Mouse (Mus musculus) limb, embryonic 12.5 days (tissue): ENCODE measurements around the gene 4930426L09Rik. TPM values are rescaled to one million over a fixed set of nuclear protein-coding genes. Genes with fewer than 3 reads are reported as not detected.

Source experiments
- ATAC-seq: fragments of 200-750 bp; cut with Nextera tagmentation; 2 replicates; pipeline ENCODE4 v1.8.0; 2017; ENCODE audit warnings: low read depth, moderate TSS enrichment; ENCODE audit not compliant: insufficient number of reproducible peaks, insufficient read depth, low FRiP score, low TSS enrichment
- H3K27ac ChIP-seq: fragments of 300-500 bp; sonication (generic); 2 replicates; pipeline ENCODE4 v1.5.1; 2016; ENCODE audit warnings: mild to moderate bottlenecking, moderate library complexity
- H3K27me3 ChIP-seq: fragments of 300-500 bp; sonication (generic); 2 replicates; pipeline ENCODE4 v1.6.1; 2016; ENCODE audit warnings: mild to moderate bottlenecking, moderate library complexity
- H3K36me3 ChIP-seq: fragments of 300-500 bp; sonication (generic); 2 replicates; pipeline ENCODE4 v1.6.1; 2016; ENCODE audit warnings: mild to moderate bottlenecking, moderate library complexity
- H3K4me1 ChIP-seq: fragments of 300-500 bp; sonication (generic); replicated peaks from 2 replicates; pipeline ENCODE4 v1.6.1; 2016
- H3K4me2 ChIP-seq: fragments of 300-500 bp; sonication (generic); 2 replicates; pipeline ENCODE4 v1.6.1; 2016; ENCODE audit warnings: mild to moderate bottlenecking, moderate library complexity
- H3K4me3 ChIP-seq: fragments of 300-500 bp; sonication (generic); replicated peaks from 2 replicates; pipeline ENCODE4 v1.5.1; 2016; ENCODE audit warnings: mild to moderate bottlenecking
- H3K9ac ChIP-seq: fragments of 300-500 bp; sonication (generic); replicated peaks from 2 replicates; pipeline ENCODE4 v1.6.1; 2016; ENCODE audit warnings: mild to moderate bottlenecking, moderate library complexity
- H3K9me3 ChIP-seq: fragments of 300-500 bp; sonication (generic); 2 replicates; pipeline ENCODE4 v1.6.1; 2016; ENCODE audit warnings: mild to moderate bottlenecking, moderate library complexity
- WGBS: fragments of 180-500 bp; shearing (Covaris S2); methylation state at CpG from one replicate; pipeline ENCODE4 v1.1.7; 2016; 5-methylcytosine and 5-hydroxymethylcytosine counted together
- polyA plus RNA-seq: library from polyadenylated mRNA; unstranded; fragments of >200 nt; fragmentation: Nextera tagmentation; extraction: Ambion mirVana; gene quantifications from 2 replicates; pipeline ENCODE4 v1.2.1, GENCODE M21; 2016

4930426L09Rik gene
- polyA plus RNA-seq, 1 experiment from 2014 or later: 0.14 TPM

DNA sequence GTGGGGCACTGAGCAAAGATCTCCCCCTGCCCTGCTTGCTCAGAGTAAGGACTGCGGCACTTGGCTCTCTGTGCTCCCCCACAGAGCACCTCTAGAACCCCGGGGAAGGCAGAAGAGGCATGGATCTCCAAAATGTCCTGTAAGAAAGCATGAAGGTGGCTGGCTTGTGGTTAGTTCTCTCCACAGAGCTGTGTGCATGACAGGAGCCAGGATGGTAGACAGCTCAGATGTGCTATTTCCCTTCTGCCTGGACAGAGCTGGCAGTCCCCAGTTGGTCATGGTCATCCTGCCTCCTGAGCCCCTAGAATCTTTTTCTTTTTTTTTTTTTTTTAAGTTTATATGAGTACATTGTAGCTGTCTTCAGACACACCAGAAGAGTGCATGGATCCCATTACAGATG, 27.7 kb upstream of the 4930426L09Rik start:
- Histone ChIP-seq H3K4me1 (peaks cover 4% of the 10 kb centered on the region; the same call in 1 of the 2 replicates), H3K27ac (no peak overlapping the region), H3K4me2 (no peak overlapping the region), H3K36me3 (peaks cover 4% of the 10 kb centered on the region; the same call in 1 of the 2 replicates), H3K9ac (no peak overlapping the region), H3K4me3 (no peak overlapping the region), H3K27me3 (0 out of 2 replicates have a peak, but pooled peaks cover 3% of the 10 kb centered on the region), H3K9me3 (peaks cover 9% of the 10 kb centered on the region)
- ATAC-seq: no peak
- 74% methylated on average over 2 of the region's 2 CpGs for WGBS

DNA sequence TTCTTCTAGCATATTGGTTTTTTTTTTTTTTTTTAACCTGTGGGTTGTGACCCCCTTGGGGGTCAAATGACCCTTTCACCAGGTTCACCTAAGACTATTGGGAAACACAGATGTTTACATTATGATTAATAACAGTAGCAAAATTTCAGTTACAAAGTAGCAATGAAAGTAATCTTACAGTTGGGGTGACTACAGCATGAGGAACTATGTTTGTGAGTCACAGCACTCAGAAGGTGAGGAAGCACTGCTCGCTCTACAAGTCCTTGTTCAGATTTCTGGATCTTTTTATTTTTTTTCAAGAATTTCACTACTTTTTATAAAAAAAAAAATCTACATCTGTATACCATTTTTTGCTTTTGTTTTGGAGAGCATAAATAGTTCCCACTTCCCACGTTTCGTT, 26.6 kb upstream of the 4930426L09Rik start:
- Histone ChIP-seq H3K9me3 (peaks cover 9% of the 10 kb centered on the region), H3K36me3 (peaks cover 4% of the 10 kb centered on the region; the same call in 1 of the 2 replicates), H3K27me3 (0 out of 2 replicates have a peak, but pooled peaks cover 3% of the 10 kb centered on the region), H3K4me2 (no peak overlapping the region), H3K9ac (no peak overlapping the region), H3K4me3 (no peak overlapping the region), H3K27ac (no peak overlapping the region), H3K4me1 (peaks cover 6% of the 10 kb centered on the region; the same call in 1 of the 2 replicates)
- 69% methylated on average over 3 of the region's 3 CpGs for WGBS
- no peak for ATAC-seq

DNA sequence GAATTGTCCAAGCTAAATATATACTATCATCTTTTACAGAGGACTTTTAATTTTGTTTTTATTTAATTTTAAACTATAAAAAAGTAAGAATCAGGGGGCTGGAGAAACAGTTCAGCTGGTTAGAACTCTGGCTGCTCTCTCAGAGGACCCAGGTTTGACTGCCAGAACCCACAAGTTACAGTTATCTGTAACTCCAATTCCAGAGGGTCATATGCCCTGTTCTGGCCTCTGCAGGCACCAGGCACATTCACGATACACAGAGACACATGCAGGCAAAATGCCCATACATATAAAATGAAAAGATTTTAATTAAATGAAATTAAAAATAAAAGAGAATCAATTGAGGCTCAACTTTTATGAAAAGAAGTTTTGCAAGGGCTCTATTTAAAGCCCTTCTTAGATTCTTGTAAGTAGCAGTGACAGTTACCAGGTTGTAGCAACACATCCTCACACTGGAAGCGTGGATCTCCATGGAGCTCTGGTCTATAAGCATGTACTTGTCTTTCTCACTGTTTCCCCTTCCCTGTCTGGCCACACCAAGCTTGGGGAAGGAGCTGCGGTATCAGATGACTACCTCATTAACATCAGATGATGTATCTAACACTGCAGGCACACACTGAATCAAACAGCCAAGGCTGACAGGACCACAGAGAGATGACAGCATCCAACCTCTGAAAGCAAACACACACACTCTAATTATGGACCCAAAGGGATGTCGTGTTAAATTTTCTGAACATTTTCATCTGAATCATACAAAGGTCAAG, 23.1 kb upstream of the 4930426L09Rik start:
- Histone ChIP-seq H3K27me3 (no peaks in the 10 kb centered on the region), H3K27ac (no peak overlapping the region), H3K4me3 (no peak overlapping the region), H3K4me2 (no peak overlapping the region), H3K9ac (no peak overlapping the region), H3K4me1 (peaks cover 6% of the 10 kb centered on the region; the same call in 1 of the 2 replicates), H3K36me3 (peaks cover 4% of the 10 kb centered on the region; the same call in 1 of the 2 replicates), H3K9me3 (peaks cover 9% of the 10 kb centered on the region)
- 60% methylated on average over 4 of the region's 4 CpGs for WGBS
- no peak for ATAC-seq

DNA sequence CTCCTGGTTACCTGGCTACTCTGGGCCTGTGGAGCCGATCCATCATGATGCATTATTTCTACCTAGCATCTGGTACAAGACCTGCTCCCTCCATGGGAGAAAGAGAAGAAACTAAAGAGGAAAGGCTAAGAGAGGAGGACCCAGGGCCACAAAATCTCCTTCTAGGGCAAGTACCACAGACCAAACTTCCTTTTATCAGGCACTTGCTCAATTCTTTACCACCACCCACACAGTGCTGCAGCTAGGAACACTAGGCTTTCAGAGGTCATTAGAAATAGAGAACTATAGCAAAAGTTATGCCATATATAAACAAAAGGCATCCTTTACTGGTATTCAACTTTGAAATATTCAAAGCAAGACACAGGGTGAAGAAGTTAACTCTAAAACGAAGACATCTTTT, 22.0 kb upstream of the 4930426L09Rik start:
- no peak for ATAC-seq
- Histone ChIP-seq H3K27me3 (no peaks in the 10 kb centered on the region), H3K9me3 (peaks cover 9% of the 10 kb centered on the region), H3K4me2 (no peak overlapping the region), H3K4me1 (peaks cover 6% of the 10 kb centered on the region; the same call in 1 of the 2 replicates), H3K9ac (no peak overlapping the region), H3K4me3 (no peak overlapping the region), H3K27ac (no peak overlapping the region), H3K36me3 (peaks cover 4% of the 10 kb centered on the region; the same call in 1 of the 2 replicates)
- 89% methylated on average over 2 of the region's 2 CpGs for WGBS

DNA sequence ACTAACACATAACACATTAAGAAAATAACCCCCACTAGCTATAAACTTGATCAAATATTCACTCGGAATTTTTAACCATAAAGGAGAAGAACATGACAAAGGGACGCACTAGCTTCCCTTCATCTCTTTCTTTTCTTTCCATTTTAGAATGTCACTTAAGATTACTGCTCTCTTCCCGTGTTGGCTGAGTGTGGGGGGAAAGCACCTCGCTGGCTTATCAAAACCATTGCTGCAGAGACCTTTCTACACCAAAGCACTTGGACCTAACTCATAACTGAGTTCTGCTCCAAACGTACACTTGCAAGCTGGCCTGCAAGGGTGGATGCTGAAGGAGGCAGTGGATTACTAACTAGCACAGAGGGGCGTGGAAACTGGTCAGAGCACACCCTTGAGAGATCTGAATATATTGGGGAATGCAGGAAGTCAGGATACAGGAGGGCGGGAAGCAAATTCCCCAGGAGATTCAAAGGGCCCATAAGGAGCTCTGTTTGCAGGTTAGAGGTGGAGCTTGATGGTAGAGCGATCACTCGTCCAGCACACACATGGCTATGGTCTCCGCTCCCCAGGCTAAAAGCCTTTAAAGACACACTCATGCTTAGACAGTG, 20.8 kb upstream of the 4930426L09Rik start:
- peaks cover 4% of the 10 kb centered on the region; the same call in 1 of the 2 replicates for H3K36me3 ChIP-seq
- H3K27me3 ChIP-seq: no peaks in the 10 kb centered on the region
- WGBS: 83% methylated on average over 10 of the region's 10 CpGs
- no peak overlapping the region for H3K27ac ChIP-seq
- H3K4me1 ChIP-seq: peaks cover 6% of the 10 kb centered on the region; the same call in 1 of the 2 replicates
- no peak overlapping the region for H3K4me2 ChIP-seq
- no peak for ATAC-seq
- H3K4me3 ChIP-seq: no peak overlapping the region
- no peak overlapping the region for H3K9ac ChIP-seq
- peaks cover 9% of the 10 kb centered on the region for H3K9me3 ChIP-seq

DNA sequence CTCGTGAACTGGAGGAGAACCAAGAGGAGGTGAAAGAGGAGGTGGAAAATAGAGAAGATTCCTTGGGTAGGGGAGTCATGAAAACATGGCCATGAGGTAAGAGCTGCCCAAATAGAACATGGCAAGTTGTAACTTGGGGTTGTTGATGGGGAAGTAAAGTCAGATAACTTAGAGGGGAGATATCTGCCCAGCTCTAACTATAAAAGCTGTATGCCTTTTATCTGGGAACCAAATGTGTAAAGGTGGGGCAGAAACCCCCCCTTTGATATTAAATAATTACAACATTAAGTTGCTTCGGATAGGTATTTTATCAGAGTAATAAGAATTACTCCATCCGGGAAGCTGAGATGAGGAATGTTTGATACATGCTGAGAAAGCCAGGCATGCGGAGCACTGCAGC, 19.1 kb upstream of the 4930426L09Rik start:
- Histone ChIP-seq H3K4me3 (no peak overlapping the region), H3K27ac (no peak overlapping the region), H3K9ac (no peak overlapping the region), H3K36me3 (no peaks in the 10 kb centered on the region), H3K27me3 (no peaks in the 10 kb centered on the region), H3K4me2 (no peak overlapping the region), H3K4me1 (peaks cover 10% of the 10 kb centered on the region), H3K9me3 (no peaks in the 10 kb centered on the region)
- ATAC-seq: no peak
- 84% methylated on average over 4 of the region's 4 CpGs for WGBS

DNA sequence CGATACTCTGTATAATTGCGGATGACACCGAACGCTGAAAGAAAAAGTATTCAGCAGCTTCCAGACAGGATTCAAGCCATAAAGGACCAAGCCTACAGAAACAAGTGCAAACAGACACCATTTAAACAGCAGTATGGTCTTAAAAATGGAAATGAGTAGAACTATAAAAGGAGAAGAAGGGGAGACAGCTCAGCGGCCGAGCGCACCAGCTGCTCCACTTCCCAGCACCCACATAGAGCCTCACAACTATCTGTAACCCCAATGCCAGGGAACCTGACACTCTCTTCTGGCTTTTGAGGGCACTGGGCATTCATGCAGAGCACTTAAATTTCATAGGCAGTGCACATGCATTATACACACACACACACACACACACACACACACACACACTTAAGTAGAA, 18.5 kb upstream of the 4930426L09Rik start:
- no peaks in the 10 kb centered on the region for H3K36me3 ChIP-seq
- no peak overlapping the region for H3K4me3 ChIP-seq
- H3K4me2 ChIP-seq: no peak overlapping the region
- ATAC-seq: no peak
- no peaks in the 10 kb centered on the region for H3K27me3 ChIP-seq
- no peak overlapping the region for H3K27ac ChIP-seq
- 72% methylated on average over 7 of the region's 7 CpGs for WGBS
- no peak overlapping the region for H3K9ac ChIP-seq
- no peaks in the 10 kb centered on the region for H3K9me3 ChIP-seq
- peaks cover 10% of the 10 kb centered on the region for H3K4me1 ChIP-seq

DNA sequence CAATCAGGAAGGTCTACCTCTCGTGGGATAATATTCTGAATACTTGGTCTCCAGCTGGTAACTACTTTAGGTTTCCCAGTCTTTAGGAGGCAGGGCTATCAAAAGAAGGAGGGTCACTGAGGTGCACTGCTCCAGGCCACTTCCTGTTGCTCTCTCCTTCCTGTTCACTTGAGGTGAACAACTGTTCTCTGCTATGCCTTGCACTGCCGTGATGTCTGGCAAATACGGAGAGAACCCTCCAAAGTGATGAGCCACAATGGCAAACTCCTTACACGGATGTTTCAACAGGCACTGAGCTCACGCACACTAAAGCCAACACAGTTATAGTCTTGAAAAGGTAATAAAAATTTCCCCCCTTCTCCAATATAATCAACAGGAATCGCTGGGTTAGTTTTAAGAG, 15.6 kb upstream of the 4930426L09Rik start:
- Histone ChIP-seq H3K4me3 (no peak overlapping the region), H3K36me3 (no peaks in the 10 kb centered on the region), H3K4me1 (peaks cover 4% of the 10 kb centered on the region), H3K9me3 (no peaks in the 10 kb centered on the region), H3K27ac (no peak overlapping the region), H3K9ac (no peak overlapping the region), H3K4me2 (no peak overlapping the region), H3K27me3 (no peaks in the 10 kb centered on the region)
- ATAC-seq: no peak
- 67% methylated on average over 6 of the region's 6 CpGs for WGBS

DNA sequence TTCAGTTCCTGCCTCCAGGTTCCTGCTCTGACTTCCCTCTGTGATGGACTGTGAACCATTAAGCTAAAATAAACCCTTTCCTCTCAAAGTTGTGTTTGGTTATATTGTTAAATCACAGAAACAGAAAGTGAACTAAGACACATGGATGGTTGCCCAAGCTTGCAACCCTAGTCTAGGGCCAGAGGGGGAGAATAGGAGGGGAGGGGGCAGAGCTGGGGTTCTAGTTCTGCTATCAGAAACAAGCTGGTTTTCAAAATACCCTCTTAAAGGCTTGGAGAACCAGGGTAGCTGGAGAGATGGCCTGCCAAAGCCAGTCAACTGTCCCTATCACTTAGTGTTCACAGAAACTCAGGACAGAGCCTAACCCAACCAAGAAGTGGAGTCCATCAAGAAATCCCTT, 14.6 kb upstream of the 4930426L09Rik start:
- ATAC-seq: no peak
- no peaks in the 10 kb centered on the region for H3K9me3 ChIP-seq
- H3K36me3 ChIP-seq: no peaks in the 10 kb centered on the region
- no peak overlapping the region for H3K27ac ChIP-seq
- H3K4me1 ChIP-seq: peaks cover 4% of the 10 kb centered on the region
- no peak overlapping the region for H3K9ac ChIP-seq
- H3K4me2 ChIP-seq: no peak overlapping the region
- H3K4me3 ChIP-seq: no peak overlapping the region
- H3K27me3 ChIP-seq: no peaks in the 10 kb centered on the region

DNA sequence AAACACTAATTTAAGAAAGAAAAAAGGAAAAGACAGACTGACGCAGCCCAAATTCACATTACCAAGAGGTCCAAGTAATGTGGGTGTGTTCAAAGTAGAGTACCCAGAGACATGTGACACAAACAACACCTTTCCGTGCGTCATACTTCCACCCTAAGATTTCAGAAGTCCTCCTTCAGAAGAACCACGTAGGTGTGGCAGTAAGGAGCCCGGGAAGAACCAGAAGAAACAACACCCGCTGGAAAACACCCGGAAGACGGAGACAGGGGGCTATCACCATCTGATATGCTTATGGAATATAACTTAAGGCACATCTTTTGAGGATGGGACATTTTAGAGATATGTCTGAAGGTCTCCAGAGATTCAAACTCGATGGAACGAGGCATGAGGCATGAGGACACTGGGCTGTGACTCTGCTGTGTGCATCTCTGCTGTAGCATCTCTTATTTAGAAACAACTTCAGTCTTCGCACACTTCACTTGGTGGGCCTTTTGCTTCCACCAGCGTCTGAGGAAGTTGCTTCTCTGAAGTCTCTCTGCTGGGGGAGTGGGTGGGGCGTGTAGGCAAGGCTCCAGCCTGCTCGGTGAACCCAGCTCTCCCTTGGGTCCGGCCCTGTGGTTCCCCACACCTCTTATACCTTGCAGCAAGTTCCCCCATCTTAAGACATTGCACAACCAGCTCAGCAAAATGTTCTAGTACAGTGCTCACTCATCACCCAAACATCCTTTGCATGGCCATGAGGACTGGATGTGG, 13.9 kb upstream of the 4930426L09Rik start:
- Histone ChIP-seq H3K4me1 (peaks cover 4% of the 10 kb centered on the region), H3K9ac (no peak overlapping the region), H3K9me3 (no peaks in the 10 kb centered on the region), H3K4me2 (no peak overlapping the region), H3K4me3 (no peak overlapping the region), H3K27me3 (no peaks in the 10 kb centered on the region), H3K36me3 (no peaks in the 10 kb centered on the region), H3K27ac (no peak overlapping the region)
- no peak for ATAC-seq
- WGBS: 91% methylated on average over 15 of the region's 15 CpGs

DNA sequence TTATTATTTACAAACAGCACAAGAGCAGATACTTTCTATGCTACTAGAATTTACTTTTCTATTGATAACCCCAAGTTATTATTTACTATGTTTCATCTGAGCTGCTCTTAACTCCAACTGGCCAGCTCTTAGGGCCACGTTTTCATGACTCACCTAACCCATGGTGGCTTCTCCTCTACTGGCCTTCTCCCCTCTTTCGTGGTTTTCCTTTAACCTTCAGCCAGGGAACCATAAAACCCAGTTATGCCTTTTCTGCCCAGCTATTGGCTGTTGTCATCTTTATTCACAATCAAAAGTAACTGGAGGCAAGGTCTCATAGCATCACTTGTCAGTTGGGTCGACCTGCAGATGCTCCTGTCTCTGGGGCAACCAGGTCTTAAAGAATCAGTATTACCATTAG, 12.6 kb upstream of the 4930426L09Rik start:
- WGBS: 79% methylated on average over 3 of the region's 3 CpGs
- no peak overlapping the region for H3K4me2 ChIP-seq
- H3K36me3 ChIP-seq: no peaks in the 10 kb centered on the region
- H3K4me1 ChIP-seq: peaks cover 4% of the 10 kb centered on the region
- H3K4me3 ChIP-seq: no peak overlapping the region
- ATAC-seq: no peak
- no peaks in the 10 kb centered on the region for H3K27me3 ChIP-seq
- H3K9me3 ChIP-seq: no peaks in the 10 kb centered on the region
- no peak overlapping the region for H3K27ac ChIP-seq
- H3K9ac ChIP-seq: no peak overlapping the region
